Mouse (Mus musculus) spleen, adult 2 months (tissue): ENCODE data around the gene Tbxas1.

Source experiments
- CTCF ChIP-seq: fragments of 200-500 bp; IDR thresholded peaks from 2 replicates; pipeline ENCODE4 v1.5.1; 2011; ENCODE audit warnings: mild to moderate bottlenecking, inconsistent platforms; ENCODE audit not compliant: insufficient read depth, insufficient read length, insufficient replicate concordance; ENCODE audit errors: extremely low read depth
- POLR2A ChIP-seq: fragments of 200-500 bp; IDR thresholded peaks from 2 replicates; pipeline ENCODE4 v1.6.1; 2011; ENCODE audit warnings: low read depth, low read length, inconsistent platforms

GRCm38 (mm10) chr6:38845117-38845516, 30.1 kb upstream of the Tbxas1 start:
- TF ChIP-seq POLR2A (no peak), CTCF (no peak)
